Mouse (Mus musculus) T-helper 17 cell (primary cell): ENCODE results near the gene Pfkm.

Experiments
- in situ Hi-C, 2 experiments: fragments of 300-600 bp; cut with MboI, MseI; formaldehyde crosslinking; loops; 1 replicate in 1 of 2; 2 replicates in 1 of 2; pipeline ENCODE4 v1.15.1; 2025; ENCODE audit warnings: high pct_unique_total_duplicates in 2 of 2

Gene Pfkm

GRCm38 (mm10) chr15:98094905-98095304 lies 2.5 kb downstream of the Pfkm start:
- in situ Hi-C loops = loop anchor here (5.0 kb wide), 4 partner anchors 52 to 1398 kb away; partner anchors contain the start of genes Olfr283 (in 1 of the 2) and Slc38a2 (in 1 of the 2)

- in situ Hi-C loops = no loop called here
These were observed 4.6 kb downstream of the Pfkm start for GRCm38 (mm10) chr15:98096957-98097356.

GRCm38 (mm10) chr15:98098519-98098918 lies 6.1 kb downstream of the Pfkm start:
- in situ Hi-C loops = no loop called here

- in situ Hi-C loops = no loop called here
These were observed 10.0 kb downstream of the Pfkm start for GRCm38 (mm10) chr15:98102401-98102800.

GRCm38 (mm10) chr15:98106506-98106905 lies 14.1 kb downstream of the Pfkm start:
- in situ Hi-C loops = no loop called here

GRCm38 (mm10) chr15:98107230-98107629 lies 14.8 kb downstream of the Pfkm start:
- in situ Hi-C loops = no loop called here

- in situ Hi-C loops = no loop called here
These were observed 15.4 kb downstream of the Pfkm start for GRCm38 (mm10) chr15:98107703-98108296.

- in situ Hi-C loops = no loop called here
These were observed 16.1 kb downstream of the Pfkm start for GRCm38 (mm10) chr15:98108297-98109152.

- in situ Hi-C loops = no loop called here
These were observed 19.4 kb downstream of the Pfkm start for GRCm38 (mm10) chr15:98111791-98112190.

- in situ Hi-C loops = no loop called here
These were observed 21.9 kb downstream of the Pfkm start for GRCm38 (mm10) chr15:98114098-98114851.

GRCm38 (mm10) chr15:98114852-98115778 lies 22.7 kb downstream of the Pfkm start:
- in situ Hi-C loops = no loop called here

- in situ Hi-C loops = no loop called here
These were observed 23.4 kb downstream of the Pfkm start for GRCm38 (mm10) chr15:98115779-98116163.

- in situ Hi-C loops = no loop called here
These were observed 23.9 kb downstream of the Pfkm start for GRCm38 (mm10) chr15:98116287-98116686.

GRCm38 (mm10) chr15:98119363-98119762 lies 27.0 kb downstream of the Pfkm start:
- in situ Hi-C loops = no loop called here

- in situ Hi-C loops = no loop called here
These were observed 28.4 kb downstream of the Pfkm start for GRCm38 (mm10) chr15:98120831-98121230.

- in situ Hi-C loops = no loop called here
These were observed 38.6 kb downstream of the Pfkm start for GRCm38 (mm10) chr15:98131001-98131400.

- in situ Hi-C loops = no loop called here
These were observed 39.1 kb downstream of the Pfkm start for GRCm38 (mm10) chr15:98131451-98131850.

- in situ Hi-C loops = no loop called here
These were observed 39.7 kb downstream of the Pfkm start for GRCm38 (mm10) chr15:98131942-98132655.

- in situ Hi-C loops = no loop called here
These were observed 41.1 kb downstream of the Pfkm start for GRCm38 (mm10) chr15:98133471-98133870.

GRCm38 (mm10) chr15:98134034-98134433 lies 41.6 kb downstream of the Pfkm start:
- in situ Hi-C loops = no loop called here
